Mouse (Mus musculus): Measurements from ENCODE around the gene Jmjd1c.
"Not testable (repeated sequence)": the region's sequence is repeated elsewhere in the genome, so short reads cannot be mapped to it uniquely, and the experiment has no call there.

The Jmjd1c gene

GRCm38 (mm10) chr10:67104543-67104942 is 8.6 kb downstream of the Jmjd1c start:
- no peak for DNase-seq (ENCODE audit: low spot score in 2 of 2)

GRCm38 (mm10) chr10:67105331-67106217 is 9.6 kb downstream of the Jmjd1c start:
- no peak for DNase-seq (ENCODE audit: low spot score in 2 of 2)

- no peak for DNase-seq (ENCODE audit: low spot score in 2 of 2)
Measured at GRCm38 (mm10) chr10:67106400-67106799, 10.5 kb downstream of the Jmjd1c start.

- no peak for DNase-seq (ENCODE audit: low spot score in 2 of 2)
Measured at GRCm38 (mm10) chr10:67107017-67107761, 11.3 kb downstream of the Jmjd1c start.

- DNase-seq (ENCODE audit: low spot score in 2 of 2) = no peak
Measured at GRCm38 (mm10) chr10:67108096-67108495, 12.2 kb downstream of the Jmjd1c start.

- no peak for DNase-seq (ENCODE audit: low spot score in 2 of 2)
Measured at GRCm38 (mm10) chr10:67109635-67110034, 13.7 kb downstream of the Jmjd1c start.

GRCm38 (mm10) chr10:67111044-67111798 is 15.3 kb downstream of the Jmjd1c start:
- no peak for DNase-seq (ENCODE audit: low spot score in 2 of 2)

GRCm38 (mm10) chr10:67111799-67112177 is 15.9 kb downstream of the Jmjd1c start:
- no peak for DNase-seq (ENCODE audit: low spot score in 2 of 2)

- DNase-seq (ENCODE audit: low spot score in 2 of 2) = not testable (repeated sequence)
Measured at GRCm38 (mm10) chr10:67112967-67113366, 17.0 kb downstream of the Jmjd1c start.

GRCm38 (mm10) chr10:67113833-67114232 is 17.9 kb downstream of the Jmjd1c start:
- no peak for DNase-seq (ENCODE audit: low spot score in 2 of 2)

- DNase-seq (ENCODE audit: low spot score in 2 of 2) = peak in 1 of 2 experiments; percentile 48
Measured at GRCm38 (mm10) chr10:67115115-67115514, 19.2 kb downstream of the Jmjd1c start.

GRCm38 (mm10) chr10:67115666-67116091 is 19.8 kb downstream of the Jmjd1c start:
- no peak for DNase-seq (ENCODE audit: low spot score in 2 of 2)

GRCm38 (mm10) chr10:67116251-67116650 is 20.3 kb downstream of the Jmjd1c start:
- DNase-seq (ENCODE audit: low spot score in 2 of 2) = no peak

- DNase-seq (ENCODE audit: low spot score in 2 of 2) = no peak
Measured at GRCm38 (mm10) chr10:67119291-67119690, 23.4 kb downstream of the Jmjd1c start.

GRCm38 (mm10) chr10:67120180-67120579 is 24.3 kb downstream of the Jmjd1c start:
- no peak for DNase-seq (ENCODE audit: low spot score in 2 of 2)

GRCm38 (mm10) chr10:67120640-67121039 is 24.7 kb downstream of the Jmjd1c start:
- DNase-seq (ENCODE audit: low spot score in 2 of 2) = no peak

- DNase-seq (ENCODE audit: low spot score in 2 of 2) = no peak
Measured at GRCm38 (mm10) chr10:67123756-67124155, 27.8 kb downstream of the Jmjd1c start.

- no peak for DNase-seq (ENCODE audit: low spot score in 2 of 2)
Measured at GRCm38 (mm10) chr10:67124156-67124555, 28.2 kb downstream of the Jmjd1c start.

- peak; percentile 72 to 84 for DNase-seq (ENCODE audit: low spot score in 2 of 2)
Measured at GRCm38 (mm10) chr10:67126061-67126858, 30.3 kb downstream of the Jmjd1c start.

- DNase-seq (ENCODE audit: low spot score in 2 of 2) = peak in 1 of 2 experiments; percentile 32
Measured at GRCm38 (mm10) chr10:67126859-67127758, 31.2 kb downstream of the Jmjd1c start.

Data from right cerebral cortex, postnatal 36 days (tissue).